Mouse (Mus musculus): ENCODE results near the gene Rftn1.

The Rftn1 gene

GRCm38 (mm10) chr17:50199075-50199850 is 8.8 kb upstream of the Rftn1 start:
- no peak for DNase-seq

- no peak for DNase-seq
Measured at GRCm38 (mm10) chr17:50197572-50197971, 7.1 kb upstream of the Rftn1 start.

GRCm38 (mm10) chr17:50196005-50196672 is 5.7 kb upstream of the Rftn1 start:
- DNase-seq: no peak

- DNase-seq: no peak
Measured at GRCm38 (mm10) chr17:50195399-50195798, 4.9 kb upstream of the Rftn1 start.

- DNase-seq: no peak
Measured at GRCm38 (mm10) chr17:50194541-50194940, 4.1 kb upstream of the Rftn1 start.

- no peak for DNase-seq
Measured at GRCm38 (mm10) chr17:50193653-50194052, 3.2 kb upstream of the Rftn1 start.

GRCm38 (mm10) chr17:50192376-50192940 is 2.0 kb upstream of the Rftn1 start:
- DNase-seq: no peak

- DNase-seq: no peak
Measured at GRCm38 (mm10) chr17:50191318-50191957, 964 bp upstream of the Rftn1 start.

- no peak for DNase-seq
Measured at GRCm38 (mm10) chr17:50189381-50190012, 977 bp downstream of the Rftn1 start.

- DNase-seq: no peak
Measured at GRCm38 (mm10) chr17:50188662-50189345, 1.7 kb downstream of the Rftn1 start.

GRCm38 (mm10) chr17:50185616-50186015 is 4.9 kb downstream of the Rftn1 start:
- DNase-seq: no peak

- no peak for DNase-seq
Measured at GRCm38 (mm10) chr17:50185083-50185482, 5.4 kb downstream of the Rftn1 start.

GRCm38 (mm10) chr17:50184217-50185038 is 6.0 kb downstream of the Rftn1 start:
- no peak for DNase-seq

- DNase-seq: no peak
Measured at GRCm38 (mm10) chr17:50183300-50183699, 7.2 kb downstream of the Rftn1 start.

GRCm38 (mm10) chr17:50182542-50182951 is 7.9 kb downstream of the Rftn1 start:
- DNase-seq: no peak

GRCm38 (mm10) chr17:50180899-50181570 is 9.4 kb downstream of the Rftn1 start:
- DNase-seq: no peak

- DNase-seq: no peak
Measured at GRCm38 (mm10) chr17:50173776-50174175, 16.7 kb downstream of the Rftn1 start.

GRCm38 (mm10) chr17:50173368-50173767 is 17.1 kb downstream of the Rftn1 start:
- no peak for DNase-seq

GRCm38 (mm10) chr17:50172795-50173194 is 17.7 kb downstream of the Rftn1 start:
- no peak for DNase-seq

- no peak for DNase-seq
Measured at GRCm38 (mm10) chr17:50170935-50171545, 19.4 kb downstream of the Rftn1 start.
